Mouse (Mus musculus) erythroblast, embryonic 14.5 days (primary cell): ENCODE results near the gene Mdm4.

Experiments used
- GATA1 ChIP-seq: IDR thresholded peaks from 2 replicates; pipeline ENCODE4 v1.6.1; 2012; ENCODE audit warnings: low read length, inconsistent platforms, mixed read lengths
- TAL1 ChIP-seq: IDR thresholded peaks from 3 replicates; pipeline ENCODE4 v1.6.1; 2012; ENCODE audit warnings: low read length, inconsistent platforms, mixed read lengths

- TF ChIP-seq GATA1: no peak
- TF ChIP-seq TAL1: no peak
These were observed 5.9 kb downstream of the Mdm4 start for GRCm38 (mm10) chr1:133024426-133024825.
